Mouse (Mus musculus) retina, postnatal 7 days (tissue): ENCODE data around the gene Rhcg.
A peak's percentile ranks its signal among the peaks of the same experiment; 100 is the strongest.

Experiments used
- DNase-seq: peaks from one replicate; pipeline ENCODE4 v3.0.0-alpha.2; 2012; ENCODE audit warnings: low read depth, low spot score

Rhcg gene

GRCm38 (mm10) chr7:79617418-79617817, at the start of gene Rhcg:
Rhcg (minus strand) TSS chr7:79617657.
- DNase-seq: no peak

GRCm38 (mm10) chr7:79666690-79667089, 49.2 kb upstream of the Rhcg start:
- DNase-seq: no peak

- no peak for DNase-seq
Observed at GRCm38 (mm10) chr7:79661253-79661890, 43.9 kb upstream of the Rhcg start.

DNA sequence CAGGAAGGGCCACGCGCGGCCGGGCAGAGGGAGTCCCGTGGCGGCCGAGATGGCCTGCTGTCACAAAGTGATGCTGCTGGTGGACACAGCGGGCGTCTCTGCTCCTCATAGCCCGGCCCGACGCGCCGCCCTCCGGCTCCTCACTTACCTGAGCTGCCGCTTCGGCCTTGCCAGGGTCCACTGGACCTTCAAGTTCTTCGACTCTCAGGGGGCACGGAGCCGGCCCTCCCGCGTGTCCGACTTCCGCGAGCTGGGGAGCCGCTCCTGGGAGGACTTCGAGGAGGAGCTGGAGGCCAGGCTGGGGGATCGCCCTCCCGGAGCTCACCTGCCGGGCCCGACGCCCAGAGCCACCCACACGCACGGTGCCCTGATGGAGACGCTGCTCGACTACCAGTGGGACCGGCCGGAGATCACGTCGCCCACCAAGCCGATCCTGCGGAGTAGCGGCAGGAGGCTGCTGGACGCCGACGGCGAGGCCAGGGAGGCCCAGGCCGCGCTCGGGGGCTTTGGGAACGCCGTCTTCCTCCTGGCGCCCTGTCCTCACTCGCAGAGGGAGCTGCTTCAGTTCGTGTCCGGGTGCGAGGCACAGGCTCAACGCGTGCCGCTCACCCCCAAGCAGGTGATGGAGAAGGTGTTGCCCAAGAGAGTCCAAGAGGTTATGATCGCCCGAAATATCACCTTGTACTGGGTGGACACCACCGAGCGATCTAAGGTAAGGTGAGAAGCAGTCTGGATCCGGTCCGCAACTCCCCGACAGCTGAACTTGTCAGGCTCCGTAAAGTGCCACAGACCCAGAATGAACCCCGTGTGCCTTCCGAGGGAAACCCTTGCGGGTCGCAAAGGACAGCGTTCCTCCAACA, 43.1 kb upstream of the Rhcg start:
- DNase-seq: no peak

GRCm38 (mm10) chr7:79659578-79660290, 42.3 kb upstream of the Rhcg start, which contains the start of gene Ticrr:
Ticrr (plus strand) TSS chr7:79660196.
- peak; percentile 91 for DNase-seq

GRCm38 (mm10) chr7:79654586-79654985, 37.1 kb upstream of the Rhcg start:
- no peak for DNase-seq

DNA sequence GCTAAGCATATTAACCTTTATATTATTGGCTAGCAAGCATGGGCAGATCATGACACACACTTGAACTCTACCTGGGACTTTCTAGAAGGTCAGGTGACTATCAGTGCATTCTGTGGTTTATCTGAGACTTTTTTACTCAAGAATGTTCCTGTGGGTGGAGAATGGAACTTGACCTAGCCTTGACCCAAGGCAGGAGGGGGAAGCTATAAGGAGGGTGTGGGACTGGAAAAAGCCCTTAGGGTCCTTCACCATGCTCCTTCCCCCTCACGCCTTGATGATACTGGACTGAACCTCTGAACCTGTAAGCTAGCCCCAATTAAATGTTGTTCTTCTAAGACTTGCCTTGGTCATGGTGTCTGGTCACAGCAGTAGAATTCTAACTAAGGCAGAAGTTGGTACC, 36.7 kb upstream of the Rhcg start:
- DNase-seq: no peak

- peak; percentile 11 for DNase-seq
Observed at GRCm38 (mm10) chr7:79649005-79649404, 31.5 kb upstream of the Rhcg start.

DNA sequence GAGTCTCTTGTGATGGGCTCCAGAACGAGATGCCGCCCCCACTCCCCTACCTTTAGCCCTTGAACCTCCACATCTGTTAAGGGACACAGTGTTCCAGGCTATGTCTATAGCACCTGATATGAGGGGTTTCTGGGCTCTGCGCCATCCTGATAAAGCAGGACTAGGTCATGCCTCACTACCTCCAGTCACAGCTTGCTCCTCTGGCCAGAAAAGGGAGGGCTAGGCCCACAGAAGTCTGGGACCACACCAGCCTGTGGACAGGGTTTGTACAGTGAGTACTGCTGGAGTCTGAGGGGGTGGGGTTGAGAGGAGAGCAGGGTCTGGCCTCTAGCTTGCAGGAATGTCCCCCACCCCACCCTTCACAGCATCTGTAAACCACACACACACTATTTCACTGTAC, 29.8 kb upstream of the Rhcg start:
- no peak for DNase-seq

- DNase-seq: no peak
Observed at GRCm38 (mm10) chr7:79631773-79632348, 14.4 kb upstream of the Rhcg start.

DNA sequence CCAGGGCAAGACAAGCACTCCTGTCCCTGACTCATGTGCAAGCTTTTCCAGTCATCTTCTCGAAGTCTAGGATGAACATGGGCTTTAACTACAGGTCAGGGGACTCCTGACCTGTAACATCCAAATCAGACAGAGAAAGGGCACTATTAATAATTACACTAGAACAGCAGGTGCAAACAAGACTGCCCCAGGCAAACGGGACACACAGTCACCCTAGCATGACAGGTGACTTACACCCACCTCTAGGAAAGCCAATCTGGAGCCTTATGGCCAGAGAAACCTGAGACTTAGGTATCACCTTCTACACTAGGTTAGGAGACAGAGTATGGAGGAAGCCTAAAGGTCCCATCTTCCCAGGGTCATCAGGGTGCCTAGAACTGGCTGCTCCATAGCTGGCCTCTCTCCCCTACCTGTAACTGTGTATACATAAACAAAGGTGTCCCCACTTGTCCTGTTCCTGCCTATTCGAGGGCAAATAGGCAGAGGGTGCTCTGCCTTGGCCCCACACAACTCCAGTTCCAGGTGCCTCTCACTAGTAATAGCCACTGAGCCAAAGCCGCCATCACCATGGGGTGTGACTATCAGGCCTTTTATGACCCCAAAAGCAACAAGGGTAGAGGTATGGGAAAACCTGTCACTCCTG, 10.9 kb upstream of the Rhcg start:
- no peak for DNase-seq

- DNase-seq: no peak
Observed at GRCm38 (mm10) chr7:79626170-79626569, 8.7 kb upstream of the Rhcg start.

GRCm38 (mm10) chr7:79623086-79623485, 5.6 kb upstream of the Rhcg start:
- DNase-seq: no peak

DNA sequence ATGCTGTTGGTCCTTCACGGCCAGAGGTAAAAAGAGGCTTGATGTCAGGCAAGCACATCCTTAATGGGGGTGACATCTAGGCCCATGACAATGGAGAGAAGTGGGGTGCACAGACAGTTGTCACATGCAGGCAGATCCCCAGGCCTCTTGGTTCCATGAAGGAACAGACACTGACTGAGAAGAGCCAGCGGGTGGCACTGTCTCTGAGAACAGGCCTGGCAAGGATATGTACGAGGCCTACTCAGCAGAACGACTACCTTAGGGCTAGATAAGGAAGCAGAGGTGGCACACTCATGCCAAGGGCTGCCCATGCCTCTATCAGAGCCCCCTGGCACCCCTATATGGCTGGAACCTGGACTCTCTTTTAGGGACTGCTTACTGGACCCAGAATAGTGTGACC, 2.0 kb upstream of the Rhcg start:
- no peak for DNase-seq

GRCm38 (mm10) chr7:79615941-79616340, 1.5 kb downstream of the Rhcg start:
- DNase-seq: no peak

DNA sequence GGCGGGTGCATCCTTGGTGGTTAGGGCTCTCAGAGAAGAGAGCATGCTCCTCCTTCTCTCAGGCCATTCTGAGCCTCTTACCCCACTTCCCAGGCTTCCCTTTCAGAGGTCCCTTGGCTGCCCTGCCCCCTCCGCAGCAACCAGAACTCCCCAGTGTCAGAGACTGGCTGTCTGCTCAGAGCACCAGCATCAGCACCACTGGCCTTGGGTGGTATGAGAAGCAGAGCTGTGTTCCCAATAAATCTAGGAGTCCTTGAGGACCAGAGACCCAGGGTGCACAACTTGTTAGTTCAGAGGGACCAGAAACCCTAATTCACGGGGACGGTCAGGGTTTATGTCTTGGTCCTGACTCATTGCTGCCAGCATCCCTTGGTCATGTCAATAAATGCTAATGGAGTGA, 2.4 kb downstream of the Rhcg start:
- no peak for DNase-seq

DNA sequence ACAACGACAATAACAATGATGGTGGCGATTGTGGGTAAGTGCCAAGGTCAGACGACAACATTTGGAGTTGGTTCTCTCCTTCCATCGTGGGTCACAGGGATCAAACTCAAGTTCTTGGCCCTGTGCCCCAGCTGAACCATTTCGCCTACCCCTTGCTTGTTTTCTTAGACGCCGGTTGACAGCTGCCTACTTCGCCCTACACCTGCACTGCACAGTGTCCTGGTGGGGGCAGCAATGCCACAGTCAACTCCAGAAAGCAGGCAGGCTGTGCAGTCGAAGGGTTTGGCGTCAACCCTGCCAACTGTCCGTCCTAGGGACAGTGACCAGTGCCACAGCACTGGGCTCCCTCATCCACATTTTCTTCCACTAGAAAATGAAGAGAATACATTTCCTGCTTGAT, 4.1 kb downstream of the Rhcg start:
- DNase-seq: no peak

GRCm38 (mm10) chr7:79612783-79613182, 4.7 kb downstream of the Rhcg start:
- DNase-seq: peak; percentile 63

GRCm38 (mm10) chr7:79611901-79612300, 5.6 kb downstream of the Rhcg start:
- no peak for DNase-seq

DNA sequence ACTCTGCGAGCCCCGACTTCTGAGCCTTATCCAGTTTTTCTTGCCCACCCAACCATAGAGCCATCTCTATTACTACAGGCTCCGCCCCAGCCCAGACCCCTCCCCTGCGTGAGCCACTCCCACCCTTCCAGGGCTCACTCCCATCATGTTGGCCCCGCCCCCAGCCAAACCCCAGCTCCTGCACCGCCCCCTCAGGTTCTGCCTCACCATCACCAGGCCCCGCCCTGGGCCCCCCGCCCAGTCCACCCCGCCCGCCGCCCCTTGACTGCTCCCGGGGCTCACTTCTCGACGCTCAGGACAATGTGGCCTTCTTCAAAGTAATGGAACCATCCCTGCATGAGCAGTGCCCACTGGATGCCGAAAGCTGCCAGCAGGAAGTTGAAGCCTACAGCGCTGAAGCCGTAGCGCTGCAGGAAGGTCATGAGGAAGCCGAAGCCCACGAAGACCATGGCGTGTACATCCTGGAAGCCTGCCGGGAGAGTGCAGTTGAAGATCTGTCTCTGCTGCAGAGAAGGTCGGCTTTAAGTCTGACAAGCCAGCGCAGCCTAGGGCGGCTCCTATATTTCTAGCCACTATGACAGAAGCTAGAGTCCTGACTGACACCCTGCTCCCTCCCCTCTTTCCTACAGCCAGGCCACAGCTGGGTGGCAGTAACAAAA, 10.1 kb downstream of the Rhcg start:
- no peak for DNase-seq

- no peak for DNase-seq
Observed at GRCm38 (mm10) chr7:79606766-79607165, 10.7 kb downstream of the Rhcg start.
